Mouse (Mus musculus): ENCODE data around the gene Ano6. TPM values are rescaled to one million over a fixed set of nuclear protein-coding genes. Genes with fewer than 3 reads are reported as not detected.

The Ano6 gene
- total and polyA plus RNA-seq, 3 experiments = 0.01 to 0.49 TPM; not detected in 1

DNA sequence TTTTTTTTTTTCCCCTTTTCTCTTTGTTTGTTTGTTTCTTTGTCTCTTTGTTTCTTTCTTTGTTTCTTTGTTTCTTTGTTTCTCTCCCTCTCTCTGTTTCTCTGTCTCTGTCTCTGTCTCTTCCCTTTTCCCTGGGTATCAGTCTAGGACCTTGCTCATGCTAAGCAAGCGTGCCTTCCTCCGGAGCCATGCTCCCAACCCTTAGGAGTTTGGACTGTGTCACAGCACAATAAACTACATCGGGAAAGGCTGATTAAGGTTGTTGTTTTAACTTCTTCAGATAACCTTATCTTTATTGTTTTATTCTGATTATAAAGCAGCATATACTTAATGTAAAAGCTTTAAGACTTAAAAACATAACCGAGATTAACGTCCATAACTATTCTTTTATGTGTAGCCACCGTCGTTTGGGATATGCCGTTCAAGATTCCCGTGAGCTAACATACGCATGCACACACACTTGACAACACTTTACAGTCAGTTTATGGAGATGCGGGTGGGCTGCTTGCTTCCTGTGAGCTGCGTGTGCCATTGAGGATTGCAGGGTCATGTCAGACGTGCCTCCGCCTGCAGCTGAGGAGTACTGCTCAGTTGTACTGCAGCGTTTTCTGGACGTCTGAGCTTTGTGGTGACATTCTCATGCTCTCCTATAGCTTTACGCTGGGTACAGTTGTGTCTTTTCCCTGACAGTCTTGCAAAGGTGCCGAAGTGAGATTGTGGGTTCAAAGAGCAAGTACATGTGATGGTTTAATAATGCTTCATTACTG is 52.7 kb downstream of the Ano6 start:
- TF ChIP-seq GATA2 (IDR thresholded peaks at IDR 0.05; ENCODE audit: borderline replicate concordance, low read depth, low read length) = no peak
- TF ChIP-seq POLR2AphosphoS5 (IDR thresholded peaks at IDR 0.05; ENCODE audit: insufficient replicate concordance, low read depth, low read length) = no peak
- TF ChIP-seq GATA1 (IDR thresholded peaks at IDR 0.05; ENCODE audit: borderline replicate concordance, low read length) = no peak
- TF ChIP-seq TAL1 (conservative IDR thresholded peaks at IDR 0.05; ENCODE audit: low read depth, low read length) = no peak
- TF ChIP-seq CTCF (IDR thresholded peaks at IDR 0.05; ENCODE audit: low read depth, low read length) = no peak
- no peaks in the 10 kb centered on the region for H3K36me3 ChIP-seq (replicated peaks)
- no peak overlapping the region for H3K4me3 ChIP-seq (ENCODE audit: low read depth, low read length)
- DNase-seq (ENCODE audit: low spot score) (no peak), ATAC-seq (ENCODE audit: extremely low read depth, insufficient number of reproducible peaks, low FRiP score, poor library complexity, severe bottlenecking) (no peak)
- no peaks in the 10 kb centered on the region for H3K9me3 ChIP-seq (replicated peaks)
- H3K4me1 ChIP-seq (ENCODE audit: insufficient read depth, low read depth, low read length) = peaks cover 2% of the 10 kb centered on the region; the same call in 1 of the 2 replicates
- no peaks in the 10 kb centered on the region for H3K27me3 ChIP-seq (ENCODE audit: insufficient read depth, low read length)

DNA sequence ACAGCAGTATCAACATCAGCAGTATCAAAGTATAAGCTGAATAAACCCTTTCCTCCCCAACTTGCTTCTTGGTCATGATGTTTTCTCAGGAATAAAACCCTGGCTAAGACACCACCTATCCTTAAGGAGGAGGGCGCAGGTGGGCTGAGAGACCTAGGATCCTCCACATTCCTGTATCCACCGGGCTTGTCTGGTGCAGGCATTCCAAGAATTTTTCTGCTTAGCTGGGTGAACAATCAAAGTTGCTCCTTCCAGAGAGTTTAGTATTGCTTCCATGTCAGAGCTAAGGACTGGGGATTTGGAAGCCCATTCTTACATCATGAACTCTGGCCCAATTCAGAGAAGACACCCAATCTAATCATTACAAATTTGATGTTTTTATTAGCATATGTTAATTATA is 53.8 kb downstream of the Ano6 start:
- no peaks in the 10 kb centered on the region for H3K27me3 ChIP-seq (ENCODE audit: insufficient read depth, low read length)
- H3K36me3 ChIP-seq (replicated peaks) = no peaks in the 10 kb centered on the region
- H3K4me1 ChIP-seq (ENCODE audit: insufficient read depth, low read depth, low read length) = no peaks in the 10 kb centered on the region; the same call in 1 of the 2 replicates
- no peak overlapping the region for H3K4me3 ChIP-seq (ENCODE audit: low read depth, low read length)
- ATAC-seq (ENCODE audit: extremely low read depth, insufficient number of reproducible peaks, low FRiP score, poor library complexity, severe bottlenecking) (no peak), DNase-seq (ENCODE audit: low spot score) (no peak)
- TF ChIP-seq GATA2 (IDR thresholded peaks at IDR 0.05; ENCODE audit: borderline replicate concordance, low read depth, low read length) (no peak), POLR2AphosphoS5 (IDR thresholded peaks at IDR 0.05; ENCODE audit: insufficient replicate concordance, low read depth, low read length) (no peak), TAL1 (conservative IDR thresholded peaks at IDR 0.05; ENCODE audit: low read depth, low read length) (no peak), CTCF (IDR thresholded peaks at IDR 0.05; ENCODE audit: low read depth, low read length) (no peak)
- H3K9me3 ChIP-seq (replicated peaks) = no peaks in the 10 kb centered on the region

- Histone ChIP-seq H3K27me3 (ENCODE audit: insufficient read depth, low read length) (no peaks in the 10 kb centered on the region), H3K4me3 (ENCODE audit: low read depth, low read length) (no peak overlapping the region), H3K36me3 (replicated peaks) (no peaks in the 10 kb centered on the region), H3K9me3 (replicated peaks) (peaks cover 4% of the 10 kb centered on the region; the same call in 1 of the 2 replicates), H3K4me1 (ENCODE audit: insufficient read depth, low read depth, low read length) (peaks cover 2% of the 10 kb centered on the region; the same call in 1 of the 2 replicates)
- no peak for TF ChIP-seq GATA2 (IDR thresholded peaks at IDR 0.05; ENCODE audit: borderline replicate concordance, low read depth, low read length)
- no peak for TF ChIP-seq POLR2AphosphoS5 (IDR thresholded peaks at IDR 0.05; ENCODE audit: insufficient replicate concordance, low read depth, low read length)
- TF ChIP-seq TAL1 (conservative IDR thresholded peaks at IDR 0.05; ENCODE audit: low read depth, low read length) = no peak
- no peak for TF ChIP-seq CTCF (IDR thresholded peaks at IDR 0.05; ENCODE audit: low read depth, low read length)
- no peak for TF ChIP-seq GATA1 (IDR thresholded peaks at IDR 0.05; ENCODE audit: borderline replicate concordance, low read length)
- DNase-seq (ENCODE audit: low spot score) (no peak), ATAC-seq (ENCODE audit: extremely low read depth, insufficient number of reproducible peaks, low FRiP score, poor library complexity, severe bottlenecking) (no peak)
Observed at GRCm38 (mm10) chr15:95846102-95846501, 55.5 kb downstream of the Ano6 start.

DNA sequence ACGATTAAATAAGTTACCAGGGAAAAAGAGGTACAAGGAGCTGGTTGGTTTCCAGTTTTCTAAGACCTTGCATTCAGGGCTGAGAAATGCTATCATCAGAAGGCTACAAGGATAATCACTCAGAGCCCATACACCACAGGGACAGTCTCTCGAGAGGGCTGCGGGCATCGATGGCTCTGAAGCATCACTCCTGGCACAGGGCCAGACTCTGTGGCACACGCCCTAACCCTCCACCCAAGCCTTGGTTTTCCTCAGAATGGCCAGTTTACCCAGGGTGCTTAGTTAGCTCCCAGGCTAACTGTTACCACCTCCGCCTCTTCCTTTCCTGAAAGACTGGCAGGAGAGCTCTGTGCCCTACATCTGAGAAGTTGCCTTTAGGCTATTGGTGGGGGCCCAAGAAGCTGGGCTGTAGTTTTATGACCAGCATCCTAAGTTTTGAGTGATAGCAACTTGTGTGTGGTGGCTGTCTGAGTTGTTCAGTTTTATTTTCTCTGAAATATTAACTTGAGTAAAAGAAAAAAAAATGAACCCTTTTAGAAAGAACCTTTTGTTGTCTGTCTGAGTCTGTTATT is 57.9 kb downstream of the Ano6 start:
- Histone ChIP-seq H3K27me3 (ENCODE audit: insufficient read depth, low read length) (no peaks in the 10 kb centered on the region), H3K4me1 (ENCODE audit: insufficient read depth, low read depth, low read length) (peaks cover 2% of the 10 kb centered on the region; the same call in 1 of the 2 replicates), H3K36me3 (replicated peaks) (no peaks in the 10 kb centered on the region), H3K9me3 (replicated peaks) (peaks cover 4% of the 10 kb centered on the region), H3K4me3 (ENCODE audit: low read depth, low read length) (no peak overlapping the region)
- no peak for ATAC-seq (ENCODE audit: extremely low read depth, insufficient number of reproducible peaks, low FRiP score, poor library complexity, severe bottlenecking)
- no peak for TF ChIP-seq GATA2 (IDR thresholded peaks at IDR 0.05; ENCODE audit: borderline replicate concordance, low read depth, low read length)
- no peak for TF ChIP-seq CTCF (IDR thresholded peaks at IDR 0.05; ENCODE audit: low read depth, low read length)
- TF ChIP-seq TAL1 (conservative IDR thresholded peaks at IDR 0.05; ENCODE audit: low read depth, low read length) = no peak
- TF ChIP-seq POLR2AphosphoS5 (IDR thresholded peaks at IDR 0.05; ENCODE audit: insufficient replicate concordance, low read depth, low read length) = no peak
- TF ChIP-seq GATA1 (IDR thresholded peaks at IDR 0.05; ENCODE audit: borderline replicate concordance, low read length) = no peak
- DNase-seq (ENCODE audit: low spot score) = no peak

GRCm38 (mm10) chr15:95849513-95850411 is 59.1 kb downstream of the Ano6 start:
- TF ChIP-seq POLR2AphosphoS5 (IDR thresholded peaks at IDR 0.05; ENCODE audit: insufficient replicate concordance, low read depth, low read length) = no peak
- no peak for TF ChIP-seq GATA2 (IDR thresholded peaks at IDR 0.05; ENCODE audit: borderline replicate concordance, low read depth, low read length)
- TF ChIP-seq CTCF (IDR thresholded peaks at IDR 0.05; ENCODE audit: low read depth, low read length) = no peak
- TF ChIP-seq GATA1 (IDR thresholded peaks at IDR 0.05; ENCODE audit: borderline replicate concordance, low read length) = no peak
- no peak for TF ChIP-seq TAL1 (conservative IDR thresholded peaks at IDR 0.05; ENCODE audit: low read depth, low read length)
- Histone ChIP-seq H3K4me1 (ENCODE audit: insufficient read depth, low read depth, low read length) (peaks cover 2% of the 10 kb centered on the region; the same call in 1 of the 2 replicates), H3K27me3 (ENCODE audit: insufficient read depth, low read length) (no peaks in the 10 kb centered on the region), H3K36me3 (replicated peaks) (no peaks in the 10 kb centered on the region), H3K4me3 (ENCODE audit: low read depth, low read length) (no peak overlapping the region), H3K9me3 (replicated peaks) (peaks cover 4% of the 10 kb centered on the region)
- ATAC-seq (ENCODE audit: extremely low read depth, insufficient number of reproducible peaks, low FRiP score, poor library complexity, severe bottlenecking) = no peak
- DNase-seq (ENCODE audit: low spot score) = no peak
